Mouse (Mus musculus) heart, embryonic 14.5 days (tissue): ENCODE measurements around the gene Pdgfc. TPM values are rescaled to one million over a fixed set of nuclear protein-coding genes. Genes with fewer than 3 reads are reported as not detected.
A peak's percentile ranks its signal among the peaks of the same experiment; 100 is the strongest.

Experiments used
- ATAC-seq: fragments of 200-750 bp; cut with Nextera tagmentation; 2 replicates; pipeline ENCODE4 v1.8.0; 2017; ENCODE audit warnings: low read depth, moderate TSS enrichment; ENCODE audit not compliant: insufficient number of reproducible peaks, insufficient read depth, low FRiP score
- H3K27ac ChIP-seq, 2 experiments: fragments of 200-500 bp in 1 of 2; fragments of 300-500 bp in 1 of 2; sonication (generic) in 1 of 2; replicated peaks in 1 of 2; 2 replicates each; pipeline ENCODE4 v1.5.1; 2012 to 2014; ENCODE audit warnings: low read depth in 2 of 2, low read length in 2 of 2, control low read depth in 1 of 2, mild to moderate bottlenecking in 1 of 2, mixed read lengths in 1 of 2; ENCODE audit not compliant: control insufficient read depth in 1 of 2, insufficient read depth in 1 of 2
- H3K27me3 ChIP-seq: fragments of 300-500 bp; sonication (generic); 2 replicates; pipeline ENCODE4 v1.6.1; 2014; ENCODE audit warnings: mild to moderate bottlenecking, low read length, control low read depth; ENCODE audit not compliant: control insufficient read depth, insufficient read depth
- H3K36me3 ChIP-seq: fragments of 300-500 bp; sonication (generic); 2 replicates; pipeline ENCODE4 v1.6.1; 2014; ENCODE audit warnings: mild to moderate bottlenecking, control low read depth, low read length, mixed read lengths; ENCODE audit not compliant: control insufficient read depth, insufficient read depth
- H3K4me1 ChIP-seq, 2 experiments: fragments of 200-500 bp in 1 of 2; fragments of 300-500 bp in 1 of 2; sonication (generic) in 1 of 2; 2 replicates each; pipeline ENCODE4 v1.6.1; 2012 to 2014; ENCODE audit warnings: low read length in 2 of 2, control low read depth in 1 of 2, mixed read lengths in 1 of 2; ENCODE audit not compliant: control insufficient read depth in 2 of 2, insufficient read depth in 2 of 2
- H3K4me2 ChIP-seq: fragments of 300-500 bp; sonication (generic); 2 replicates; pipeline ENCODE4 v1.6.1; 2014; ENCODE audit warnings: mild to moderate bottlenecking, low read length
- H3K4me3 ChIP-seq, 2 experiments: fragments of 200-500 bp in 1 of 2; fragments of 300-500 bp in 1 of 2; sonication (generic) in 1 of 2; 2 replicates each; pipeline ENCODE4 v1.5.1; 2012 to 2014; ENCODE audit warnings: low read length in 2 of 2, mild to moderate bottlenecking in 2 of 2, control low read depth in 1 of 2, low read depth in 1 of 2, moderate library complexity in 1 of 2; ENCODE audit not compliant: control insufficient read depth in 1 of 2, insufficient read depth in 1 of 2
- H3K9ac ChIP-seq: fragments of 300-500 bp; sonication (generic); 2 replicates; pipeline ENCODE4 v1.6.1; 2014; ENCODE audit warnings: mild to moderate bottlenecking, low read length
- H3K9me3 ChIP-seq: fragments of 300-500 bp; sonication (generic); 2 replicates; pipeline ENCODE4 v1.6.1; 2016; ENCODE audit warnings: low read length, control low read depth; ENCODE audit not compliant: control insufficient read depth
- WGBS: fragments of 180-500 bp; shearing (Covaris S2); extraction: QIAGEN DNeasy Blood & Tissue Kit; methylation state at CpG from one replicate; pipeline ENCODE4 v1.1.7; 2014; 5-methylcytosine and 5-hydroxymethylcytosine counted together
- polyA plus RNA-seq: library from polyadenylated mRNA; unstranded; fragments of >200 nt; fragmentation: Nextera tagmentation; extraction: Ambion mirVana; gene quantifications from 2 replicates; pipeline ENCODE4 v1.2.1, GENCODE M21; 2014

The Pdgfc gene
- polyA plus RNA-seq, 1 experiment from 2014 or later, result 4.1 TPM

DNA sequence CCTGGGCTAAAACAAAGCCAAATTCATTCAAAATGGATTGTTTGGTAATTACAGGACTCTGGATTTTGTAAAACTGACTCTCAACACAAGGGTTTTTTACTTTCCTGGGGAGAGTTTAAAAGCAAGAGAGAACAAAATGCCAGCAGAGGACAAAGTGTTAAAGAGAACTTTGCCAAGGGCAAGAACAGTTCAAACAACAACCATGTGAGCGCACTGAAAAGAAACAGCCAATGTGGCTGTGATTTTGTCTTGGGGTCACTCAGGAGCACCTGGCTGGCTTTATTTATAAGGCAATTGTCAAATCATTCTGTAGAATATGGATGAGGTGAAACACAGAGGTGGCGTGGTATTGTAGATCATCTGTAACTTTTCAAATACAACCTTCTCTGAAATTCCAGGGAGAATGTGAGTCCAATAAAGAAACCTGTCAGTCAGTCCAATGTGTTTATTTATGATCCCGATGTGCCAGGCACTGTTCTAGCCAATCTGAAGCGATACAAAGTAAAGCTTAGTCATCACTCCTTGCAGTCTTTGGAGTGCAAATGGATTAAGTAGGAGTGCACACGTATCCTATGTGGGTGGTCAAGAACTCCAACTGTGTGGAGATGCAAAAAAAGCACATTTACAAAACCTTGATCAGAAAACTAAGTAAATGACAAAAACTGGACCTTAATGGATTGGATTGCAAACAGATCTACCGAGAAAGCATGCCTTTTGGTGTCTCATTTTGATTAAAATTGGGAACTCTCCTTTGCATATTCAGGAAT is 1.7 kb upstream of the Pdgfc start:
- no peak overlapping the region for H3K4me2 ChIP-seq
- H3K27ac ChIP-seq, result no peak overlapping the region
- H3K27me3 ChIP-seq, result no peaks in the 10 kb centered on the region
- WGBS, result 70% methylated on average over 6 of the region's 6 CpGs
- no peak for ATAC-seq
- H3K4me1 ChIP-seq, result peaks cover 3 to 5% of the 10 kb centered on the region in 2 experiments; a peak in 1 of 4 replicates
- H3K9ac ChIP-seq, result no peak overlapping the region
- no peaks in the 10 kb centered on the region for H3K36me3 ChIP-seq
- H3K9me3 ChIP-seq, result no peaks in the 10 kb centered on the region
- no peak overlapping the region for H3K4me3 ChIP-seq

DNA sequence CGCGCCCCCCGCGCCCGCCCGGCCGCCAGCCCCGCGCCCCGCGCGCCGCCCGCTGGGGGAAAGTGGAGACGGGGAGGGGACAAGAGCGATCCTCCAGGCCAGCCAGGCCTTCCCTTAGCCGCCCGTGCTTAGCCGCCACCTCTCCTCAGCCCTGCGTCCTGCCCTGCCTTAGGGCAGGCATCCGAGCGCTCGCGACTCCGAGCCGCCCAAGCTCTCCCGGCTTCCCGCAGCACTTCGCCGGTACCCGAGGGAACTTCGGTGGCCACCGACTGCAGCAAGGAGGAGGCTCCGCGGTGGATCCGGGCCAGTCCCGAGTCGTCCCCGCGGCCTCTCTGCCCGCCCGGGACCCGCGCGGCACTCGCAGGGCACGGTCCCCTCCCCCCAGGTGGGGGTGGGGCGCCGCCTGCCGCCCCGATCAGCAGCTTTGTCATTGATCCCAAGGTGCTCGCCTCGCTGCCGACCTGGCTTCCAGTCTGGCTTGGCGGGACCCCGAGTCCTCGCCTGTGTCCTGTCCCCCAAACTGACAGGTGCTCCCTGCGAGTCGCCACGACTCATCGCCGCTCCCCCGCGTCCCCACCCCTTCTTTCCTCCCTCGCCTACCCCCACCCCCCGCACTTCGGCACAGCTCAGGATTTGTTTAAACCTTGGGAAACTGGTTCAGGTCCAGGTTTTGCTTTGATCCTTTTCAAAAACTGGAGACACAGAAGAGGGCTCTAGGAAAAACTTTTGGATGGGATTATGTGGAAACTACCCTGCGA is 517 bp downstream of the Pdgfc start:
- 1% methylated on average over 49 of the region's 68 CpGs for WGBS
- H3K9ac ChIP-seq, result peak overlapping the region; percentile 88

DNA sequence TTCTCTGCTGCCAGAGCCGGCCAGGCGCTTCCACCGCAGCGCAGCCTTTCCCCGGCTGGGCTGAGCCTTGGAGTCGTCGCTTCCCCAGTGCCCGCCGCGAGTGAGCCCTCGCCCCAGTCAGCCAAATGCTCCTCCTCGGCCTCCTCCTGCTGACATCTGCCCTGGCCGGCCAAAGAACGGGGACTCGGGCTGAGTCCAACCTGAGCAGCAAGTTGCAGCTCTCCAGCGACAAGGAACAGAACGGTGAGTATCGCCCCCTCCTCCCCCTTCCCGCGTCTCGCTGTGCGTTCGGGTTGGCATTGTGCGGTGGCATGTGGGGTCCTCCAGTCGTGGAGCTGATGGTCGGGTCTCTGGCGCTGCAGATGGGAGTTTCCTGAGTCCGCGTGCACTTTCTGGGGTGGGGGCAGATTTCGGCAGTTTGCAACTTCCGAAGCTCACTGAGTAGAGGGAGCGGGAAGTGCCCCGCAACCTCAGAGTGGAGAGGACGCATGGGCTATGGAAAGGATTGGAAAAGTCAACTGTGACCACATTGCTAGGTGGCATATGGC is 1.2 kb downstream of the Pdgfc start:
- Histone ChIP-seq H3K9me3 (no peaks in the 10 kb centered on the region), H3K4me1 (peaks cover 3 to 5% of the 10 kb centered on the region in 2 experiments; a peak in 2 of 4 replicates), H3K36me3 (no peaks in the 10 kb centered on the region), H3K4me3 (peak overlapping the region; percentile 72 to 85), H3K9ac (peak overlapping the region; percentile 88), H3K27me3 (no peaks in the 10 kb centered on the region), H3K27ac (peak overlapping the region; percentile 57 to 83), H3K4me2 (peak overlapping the region; percentile 93)
- under 1% methylated on average over 33 of the region's 34 CpGs for WGBS
- no peak for ATAC-seq

More for the DNA sequence above, 517 bp downstream of the Pdgfc start:
- Histone ChIP-seq H3K4me1 (peaks cover 3 to 5% of the 10 kb centered on the region in 2 experiments; a peak in 2 of 4 replicates), H3K36me3 (no peaks in the 10 kb centered on the region), H3K4me2 (peak overlapping the region; percentile 93), H3K9me3 (no peaks in the 10 kb centered on the region), H3K27ac (peak overlapping the region; percentile 57 to 83), H3K27me3 (no peaks in the 10 kb centered on the region), H3K4me3 (peak overlapping the region; percentile 72 to 85)
- peak; percentile 85 for ATAC-seq

DNA sequence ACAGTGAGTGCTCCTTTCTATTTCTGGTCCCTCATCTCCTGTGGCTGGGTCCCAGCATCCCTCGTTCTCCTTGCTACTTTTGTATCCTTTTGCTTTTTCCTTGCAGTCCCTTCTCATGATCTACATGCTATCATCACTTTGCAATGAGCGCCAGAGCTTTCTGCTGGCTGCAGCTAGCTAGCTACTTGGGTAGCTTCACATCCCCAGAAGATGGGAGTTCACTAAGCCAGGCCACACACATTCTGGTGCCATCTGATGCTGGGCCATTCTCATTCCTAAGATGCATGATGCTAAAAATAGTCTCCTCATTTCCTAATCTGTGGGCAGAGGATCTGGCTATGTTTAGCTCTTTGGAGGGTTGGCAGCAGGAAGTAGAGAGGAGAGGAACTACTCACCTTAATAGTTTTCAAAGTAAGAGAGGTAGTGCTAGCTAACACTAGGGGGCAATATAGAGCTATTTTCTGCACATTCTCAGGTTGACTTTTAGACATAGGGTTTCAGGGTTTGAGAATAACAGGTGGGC is 3.0 kb downstream of the Pdgfc start:
- no peak overlapping the region for H3K4me3 ChIP-seq
- H3K36me3 ChIP-seq, result no peaks in the 10 kb centered on the region
- H3K27me3 ChIP-seq, result no peaks in the 10 kb centered on the region
- 0 out of 2 replicates have a peak, but pooled peaks have one; percentile 42 for ATAC-seq
- H3K27ac ChIP-seq, result no peak overlapping the region
- WGBS, result 21% methylated on average over 2 of the region's 2 CpGs
- no peak overlapping the region for H3K9ac ChIP-seq
- H3K4me2 ChIP-seq, result peak overlapping the region; percentile 5; the same call in 1 of the 2 replicates
- H3K9me3 ChIP-seq, result no peaks in the 10 kb centered on the region
- H3K4me1 ChIP-seq, result peaks cover 3 to 5% of the 10 kb centered on the region in 2 experiments; a peak in 2 of 4 replicates

DNA sequence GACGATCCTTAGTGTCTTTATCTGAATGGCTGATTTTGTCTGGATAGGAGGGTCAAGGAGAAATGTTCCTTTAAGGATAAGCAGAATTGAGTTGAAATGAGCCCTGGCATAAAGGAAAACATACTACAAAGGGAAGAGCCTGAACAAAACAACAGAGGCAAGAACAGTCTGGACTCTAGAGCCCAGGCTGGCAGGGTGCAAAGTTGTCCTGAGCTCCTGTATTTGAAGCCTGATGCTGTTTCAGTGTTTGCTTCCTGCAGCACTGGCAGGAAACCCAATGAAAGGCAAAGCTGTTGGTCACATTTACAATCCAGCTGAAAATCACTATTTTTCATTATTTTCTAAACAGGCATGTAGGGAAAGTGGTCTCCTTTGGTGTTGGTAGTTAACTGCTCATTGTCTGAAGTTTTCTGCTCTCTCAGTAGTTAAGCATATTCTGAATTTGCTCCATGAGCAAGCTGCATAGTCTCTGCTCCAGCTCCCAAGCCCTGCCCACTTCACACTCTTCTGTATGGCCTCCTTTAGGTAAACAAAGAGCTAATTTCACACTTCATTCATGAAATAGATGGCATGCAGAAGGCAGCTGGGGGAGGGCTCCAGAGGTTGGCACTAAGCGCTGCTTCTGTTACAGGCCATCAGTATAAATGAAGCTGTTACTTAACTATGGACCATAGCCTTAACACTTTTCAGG is 8.6 kb downstream of the Pdgfc start:
- Histone ChIP-seq H3K27me3 (no peaks in the 10 kb centered on the region), H3K9me3 (no peaks in the 10 kb centered on the region), H3K4me1 (peaks cover 0 to 4% of the 10 kb centered on the region in 2 experiments; a peak in 3 of 4 replicates), H3K9ac (no peak overlapping the region), H3K4me3 (no peak overlapping the region), H3K4me2 (no peak overlapping the region), H3K36me3 (no peaks in the 10 kb centered on the region), H3K27ac (no peak overlapping the region)
- ATAC-seq, result no peak
- WGBS, result 67% methylated on average over 2 of the region's 2 CpGs

DNA sequence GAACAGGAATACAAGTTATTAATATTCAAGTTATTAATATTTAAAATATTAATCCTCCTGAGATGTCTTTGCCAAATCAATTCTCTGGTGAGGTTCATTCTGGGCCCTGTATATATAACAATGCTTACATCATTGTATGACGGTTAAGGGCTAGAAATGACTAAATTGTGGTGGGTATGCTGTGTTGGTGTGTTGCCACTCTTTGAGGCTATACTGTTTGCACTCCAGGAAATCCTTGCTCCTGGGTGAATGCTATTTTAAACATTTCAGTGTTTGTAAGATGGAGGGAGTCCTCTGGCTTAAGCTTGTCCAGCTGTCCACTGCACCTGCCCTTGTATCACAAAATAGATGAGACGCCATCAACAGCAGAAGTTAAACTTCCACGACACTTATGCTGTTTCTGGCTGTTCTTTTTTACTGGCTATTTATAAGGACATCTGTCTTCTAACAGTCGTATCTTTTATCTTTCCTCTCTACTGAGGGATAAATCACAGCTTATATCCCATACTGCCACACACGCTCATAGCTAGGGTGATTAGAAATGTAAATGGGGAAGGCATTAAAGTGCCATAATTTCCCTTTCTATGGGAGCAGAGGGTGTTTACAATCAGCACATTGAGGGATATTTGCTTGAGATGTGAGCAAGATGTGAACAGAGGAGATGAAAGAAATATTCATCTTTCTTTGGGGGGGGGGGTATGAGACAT is 9.3 kb downstream of the Pdgfc start:
- 63% methylated on average over 5 of the region's 5 CpGs for WGBS
- no peak overlapping the region for H3K4me3 ChIP-seq
- no peak overlapping the region for H3K9ac ChIP-seq
- no peaks in the 10 kb centered on the region for H3K27me3 ChIP-seq
- ATAC-seq, result no peak
- peaks cover 0 to 4% of the 10 kb centered on the region in 2 experiments; a peak in 2 of 4 replicates for H3K4me1 ChIP-seq
- H3K4me2 ChIP-seq, result no peak overlapping the region
- no peaks in the 10 kb centered on the region for H3K36me3 ChIP-seq
- H3K27ac ChIP-seq, result no peak overlapping the region
- H3K9me3 ChIP-seq, result no peaks in the 10 kb centered on the region
